In genomic region chr16:10969342-10969741, GRCm38 (mm10) we compare ENCODE assay signal across 17 mouse cellular contexts.
DNase-seq lines count a peak whose midpoint lies in the region; ATAC-seq and TF ChIP-seq lines count a peak whose summit lies in the region.
"Had no signal": no experiment of that assay in that cellular context is flagged by ENCODE, and none has a peak within 500 bp of the region (broad histone marks: within the 10 kb centered on the region; RNA-seq: fewer than 3 reads in every experiment).

No protein-coding gene starts in this region.

- ATAC-seq in hindbrain, postnatal 0 days: no peak
- peak; percentile 35 for ATAC-seq in inflammation-experienced regulatory T-cells, adult 6 months
- ATAC-seq in heart, embryonic 12.5 days (ENCODE audit: insufficient number of reproducible peaks, low FRiP score): no peak
- ATAC-seq in forebrain, embryonic 14.5 days: no peak

- no peaks in the 10 kb centered on the region for H3K27me3 ChIP-seq in hindbrain, embryonic 10.5 days (ENCODE audit: insufficient read depth, poor library complexity, severe bottlenecking)
- no peaks in the 10 kb centered on the region for H3K27me3 ChIP-seq in hindbrain, postnatal 0 days (ENCODE audit: insufficient read depth, low read length)
- no peaks in the 10 kb centered on the region for H3K27me3 ChIP-seq in heart, embryonic 12.5 days (replicated peaks)
- H3K27me3 ChIP-seq in forebrain, embryonic 14.5 days (replicated peaks; ENCODE audit: control insufficient read depth, insufficient read depth, low read length): no peaks in the 10 kb centered on the region
- H3K27me3 ChIP-seq: hindbrain, embryonic 15.5 days; kidney, embryonic 15.5 days had no signal

- TF ChIP-seq CTCF in hindbrain, postnatal 0 days (IDR thresholded peaks at IDR 0.05; ENCODE audit: low read depth): no peak

- H3K27ac ChIP-seq in hindbrain, embryonic 10.5 days: peak overlapping the region; percentile 64
- H3K27ac ChIP-seq in hindbrain, postnatal 0 days: no peak overlapping the region
- no peak overlapping the region for H3K27ac ChIP-seq in heart, embryonic 12.5 days (ENCODE audit: poor library complexity, severe bottlenecking)
- no peak overlapping the region for H3K27ac ChIP-seq in forebrain, embryonic 14.5 days (ENCODE audit: low read depth, low read length)
- H3K27ac ChIP-seq: heart, embryonic 10.5 days; hindbrain, embryonic 15.5 days; stomach, postnatal 0 days had no signal

- no peak overlapping the region for H3K4me2 ChIP-seq in hindbrain, postnatal 0 days (ENCODE audit: low read depth, low read length)
- H3K4me2 ChIP-seq in heart, embryonic 12.5 days: no peak overlapping the region
- no peak overlapping the region for H3K4me2 ChIP-seq in forebrain, embryonic 14.5 days (ENCODE audit: low read length)
- H3K4me2 ChIP-seq: hindbrain, embryonic 15.5 days; kidney, embryonic 15.5 days; midbrain, embryonic 11.5 days had no signal

- DNase-seq in hindbrain, embryonic 10.5 days (ENCODE audit: low spot score): no peak
- DNase-seq in hindbrain, postnatal 0 days (ENCODE audit: low spot score): no peak
- DNase-seq in CD8-positive naive resting alpha-beta T cell, adult 2 months (ENCODE audit: low read depth in 2 of 2, low spot score in 2 of 2): peak; percentile 30 to 35
- DNase-seq in thymus, postnatal 10 days (ENCODE audit: low spot score in 2 of 2): peak; percentile 41 to 54
- no peak for DNase-seq in yolk sac, embryonic 10.5 days (ENCODE audit: low spot score)
- DNase-seq in forebrain, embryonic 14.5 days (ENCODE audit: low spot score): no peak
- DNase-seq: adrenal gland, postnatal 10 days; cerebellum, adult 11 months; left cerebral cortex, postnatal 4 days; lung, adult 18-20 months had no signal

- no peak overlapping the region for H3K9ac ChIP-seq in hindbrain, postnatal 0 days (replicated peaks; ENCODE audit: low read length)
- H3K9ac ChIP-seq in heart, embryonic 12.5 days: no peak overlapping the region
- no peak overlapping the region for H3K9ac ChIP-seq in forebrain, embryonic 14.5 days (ENCODE audit: low read length)
- H3K9ac ChIP-seq: hindbrain, embryonic 15.5 days; kidney, embryonic 15.5 days had no signal

- H3K9me3 ChIP-seq in hindbrain, embryonic 10.5 days: no peaks in the 10 kb centered on the region
- no peaks in the 10 kb centered on the region for H3K9me3 ChIP-seq in hindbrain, postnatal 0 days (ENCODE audit: low read length)
- H3K9me3 ChIP-seq in heart, embryonic 12.5 days (replicated peaks): no peaks in the 10 kb centered on the region
- no peaks in the 10 kb centered on the region for H3K9me3 ChIP-seq in forebrain, embryonic 14.5 days (replicated peaks; ENCODE audit: control insufficient read depth, low read length)
- H3K9me3 ChIP-seq: heart, embryonic 10.5 days; hindbrain, embryonic 15.5 days; kidney, embryonic 15.5 days had no signal

- no peak overlapping the region for H3K4me3 ChIP-seq in hindbrain, embryonic 10.5 days
- H3K4me3 ChIP-seq in hindbrain, postnatal 0 days (ENCODE audit: low read length): no peak overlapping the region
- H3K4me3 ChIP-seq in heart, embryonic 12.5 days: no peak overlapping the region
- no peak overlapping the region for H3K4me3 ChIP-seq in forebrain, embryonic 14.5 days (ENCODE audit: low read depth, low read length)
- H3K4me3 ChIP-seq: heart, embryonic 10.5 days; hindbrain, embryonic 15.5 days; kidney, embryonic 15.5 days had no signal

- peaks cover 34% of the 10 kb centered on the region for H3K36me3 ChIP-seq in hindbrain, embryonic 10.5 days
- no peaks in the 10 kb centered on the region for H3K36me3 ChIP-seq in hindbrain, postnatal 0 days (ENCODE audit: insufficient read depth, low read length)
- peaks cover 16% of the 10 kb centered on the region for H3K36me3 ChIP-seq in heart, embryonic 12.5 days
- H3K36me3 ChIP-seq in forebrain, embryonic 14.5 days (ENCODE audit: control insufficient read depth, insufficient read depth, low read length): 0 out of 2 replicates have a peak, but pooled peaks cover 3% of the 10 kb centered on the region
- H3K36me3 ChIP-seq: hindbrain, embryonic 15.5 days had no signal

- WGBS in hindbrain, embryonic 10.5 days: 80% methylated on average over 5 of the region's 5 CpGs
- WGBS in hindbrain, postnatal 0 days: 71% methylated on average over 5 of the region's 5 CpGs
- 65% methylated on average over 5 of the region's 5 CpGs for WGBS in heart, embryonic 12.5 days
- 86% methylated on average over 5 of the region's 5 CpGs for WGBS in forebrain, embryonic 14.5 days

- peaks cover 49% of the 10 kb centered on the region for H3K4me1 ChIP-seq in hindbrain, embryonic 10.5 days (replicated peaks)
- no peaks in the 10 kb centered on the region for H3K4me1 ChIP-seq in hindbrain, postnatal 0 days (ENCODE audit: insufficient read depth, low read length)
- H3K4me1 ChIP-seq in heart, embryonic 12.5 days (replicated peaks): peaks cover 18% of the 10 kb centered on the region
- H3K4me1 ChIP-seq in forebrain, embryonic 14.5 days (ENCODE audit: control insufficient read depth, insufficient read depth, low read length): no peaks in the 10 kb centered on the region
- H3K4me1 ChIP-seq: hindbrain, embryonic 15.5 days had no signal

Comparison
In these comparisons a context has a peak if more than half of its experiments do, and no peak if none do; other contexts are left out.
1. DNase-seq: peak in CD8-positive naive resting alpha-beta T cell, adult 2 months (2 of 2) and thymus, postnatal 10 days (2 of 2); none in hindbrain, embryonic 10.5 days (single experiment), hindbrain, postnatal 0 days (single experiment), yolk sac, embryonic 10.5 days (single experiment) and forebrain, embryonic 14.5 days (single experiment).